Mouse (Mus musculus) midbrain, postnatal 0 days (tissue): ENCODE results near the gene Stk31. TPM values are rescaled to one million over a fixed set of nuclear protein-coding genes. Genes with fewer than 3 reads are reported as not detected.
A peak's percentile ranks its signal among the peaks of the same experiment; 100 is the strongest.
"Not testable (repeated sequence)": the region's sequence is repeated elsewhere in the genome, so short reads cannot be mapped to it uniquely, and the experiment has no call there.

ENCODE experiments used
- ATAC-seq: fragments of 200-750 bp; cut with Nextera tagmentation; 2 replicates; pipeline ENCODE4 v1.8.0; 2017; ENCODE audit warnings: moderate number of reproducible peaks, mild to moderate bottlenecking, moderate TSS enrichment, moderate library complexity; ENCODE audit not compliant: low FRiP score
- DNase-seq: peaks from one replicate; pipeline ENCODE4 v3.0.0-alpha.2; 2015; ENCODE audit warnings: low spot score
- H3K27ac ChIP-seq: fragments of 300-500 bp; sonication (generic); 2 replicates; pipeline ENCODE4 v1.5.1; 2014; ENCODE audit warnings: low read depth, mild to moderate bottlenecking, low read length, mixed read lengths
- H3K27me3 ChIP-seq: fragments of 300-500 bp; sonication (generic); 2 replicates; pipeline ENCODE4 v1.6.1; 2014; ENCODE audit warnings: low read length, control low read depth, mixed read lengths; ENCODE audit not compliant: insufficient read depth
- H3K36me3 ChIP-seq: fragments of 300-500 bp; sonication (generic); 2 replicates; pipeline ENCODE4 v1.6.1; 2014; ENCODE audit warnings: low read length, control low read depth, mixed read lengths; ENCODE audit not compliant: insufficient read depth
- H3K4me1 ChIP-seq: fragments of 300-500 bp; sonication (generic); 2 replicates; pipeline ENCODE4 v1.6.1; 2014; ENCODE audit warnings: mild to moderate bottlenecking, control low read depth, antibody characterized with exemption, low read length, mixed read lengths; ENCODE audit not compliant: insufficient read depth
- H3K4me2 ChIP-seq: fragments of 300-500 bp; sonication (generic); 2 replicates; pipeline ENCODE4 v1.6.1; 2014; ENCODE audit warnings: low read depth, mild to moderate bottlenecking, low read length, mixed read lengths; ENCODE audit not compliant: poor library complexity, severe bottlenecking
- H3K4me3 ChIP-seq: fragments of 300-500 bp; sonication (generic); 2 replicates; pipeline ENCODE4 v1.5.1; 2014; ENCODE audit warnings: low read depth, mild to moderate bottlenecking, low read length, moderate library complexity
- H3K9ac ChIP-seq: fragments of 300-500 bp; sonication (generic); replicated peaks from 2 replicates; pipeline ENCODE4 v1.6.1; 2014; ENCODE audit warnings: mild to moderate bottlenecking, low read length, moderate library complexity, mixed read lengths; ENCODE audit not compliant: poor library complexity, severe bottlenecking
- H3K9me3 ChIP-seq: fragments of 300-500 bp; sonication (generic); 2 replicates; pipeline ENCODE4 v1.6.1; 2016; ENCODE audit warnings: low read length, control low read depth
- CTCF ChIP-seq: IDR thresholded peaks from 2 replicates; pipeline ENCODE4 v1.5.1; 2016; ENCODE audit warnings: antibody characterized with exemption, mild to moderate bottlenecking
- WGBS: fragments of 180-500 bp; shearing (Covaris S2); extraction: QIAGEN DNeasy Blood & Tissue Kit; methylation state at CpG from one replicate; pipeline ENCODE4 v1.1.7; 2014; 5-methylcytosine and 5-hydroxymethylcytosine counted together
- polyA plus RNA-seq: library from polyadenylated mRNA; unstranded; fragments of >200 nt; fragmentation: Nextera tagmentation; extraction: Ambion mirVana; gene quantifications from 2 replicates; pipeline ENCODE4 v1.2.1, GENCODE M21; 2015
- total RNA-seq: library from RNA; depleted of rRNA; stranded (reverse); fragments of >200 nt; gene quantifications from 2 replicates; pipeline ENCODE4 v1.2.3, GENCODE M21; 2014

The Stk31 gene
- total and polyA plus RNA-seq, 2 experiments from 2014 or later: not detected

DNA sequence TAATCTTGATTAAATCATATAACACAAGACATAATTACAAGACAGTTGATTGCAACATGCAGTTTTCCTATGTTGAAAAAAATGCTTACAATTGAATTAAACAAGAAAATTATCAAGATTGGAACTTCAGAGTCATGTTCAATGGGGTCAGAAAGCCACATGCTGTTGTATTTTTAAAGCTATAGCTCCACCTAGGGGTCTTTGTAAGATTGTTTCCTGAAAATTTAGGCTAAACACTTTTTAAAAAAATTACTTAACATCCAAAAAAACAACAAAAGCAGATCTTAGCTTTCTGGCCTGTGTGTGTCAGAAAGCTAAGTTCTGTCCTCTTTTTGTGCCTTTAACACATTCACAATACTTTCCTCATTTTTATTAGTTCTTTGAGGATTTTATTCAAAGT is 3.0 kb downstream of the Stk31 start:
- H3K9me3 ChIP-seq: no peaks in the 10 kb centered on the region
- no peaks in the 10 kb centered on the region for H3K36me3 ChIP-seq
- ATAC-seq (no peak), DNase-seq (peak; percentile 69)
- no peak overlapping the region for H3K4me2 ChIP-seq
- TF ChIP-seq CTCF: peak; percentile 74
- no peaks in the 10 kb centered on the region for H3K4me1 ChIP-seq
- no peak overlapping the region for H3K4me3 ChIP-seq
- no peak overlapping the region for H3K27ac ChIP-seq
- no peaks in the 10 kb centered on the region for H3K27me3 ChIP-seq
- H3K9ac ChIP-seq: no peak overlapping the region

DNA sequence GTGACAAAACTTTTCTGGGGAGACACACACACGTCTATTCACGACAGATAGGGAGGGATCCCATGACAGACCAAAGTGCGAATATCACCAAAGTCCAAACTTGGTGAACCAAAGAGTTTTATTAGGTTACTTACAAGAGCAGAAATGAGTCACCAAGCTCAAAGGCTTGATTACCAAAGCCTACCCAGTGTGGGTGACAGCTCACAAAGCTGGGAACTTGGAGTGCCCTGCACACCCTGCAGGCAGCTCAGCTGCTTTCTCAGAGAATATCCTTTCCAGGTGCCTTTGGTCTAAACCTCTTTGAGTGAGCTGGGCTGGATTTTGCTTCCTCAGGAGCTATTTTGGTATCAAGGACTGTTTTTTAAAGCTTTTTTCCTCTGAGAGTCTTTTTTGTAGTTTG is 15.4 kb downstream of the Stk31 start:
- DNase-seq (no peak), ATAC-seq (no peak)
- no peak for TF ChIP-seq CTCF
- Histone ChIP-seq H3K4me1 (no peaks in the 10 kb centered on the region), H3K4me2 (no peak overlapping the region), H3K27me3 (no peaks in the 10 kb centered on the region), H3K4me3 (no peak overlapping the region), H3K9me3 (no peaks in the 10 kb centered on the region), H3K36me3 (no peaks in the 10 kb centered on the region), H3K27ac (no peak overlapping the region), H3K9ac (no peak overlapping the region)
- WGBS: 80% methylated on average over 3 of the region's 3 CpGs

DNA sequence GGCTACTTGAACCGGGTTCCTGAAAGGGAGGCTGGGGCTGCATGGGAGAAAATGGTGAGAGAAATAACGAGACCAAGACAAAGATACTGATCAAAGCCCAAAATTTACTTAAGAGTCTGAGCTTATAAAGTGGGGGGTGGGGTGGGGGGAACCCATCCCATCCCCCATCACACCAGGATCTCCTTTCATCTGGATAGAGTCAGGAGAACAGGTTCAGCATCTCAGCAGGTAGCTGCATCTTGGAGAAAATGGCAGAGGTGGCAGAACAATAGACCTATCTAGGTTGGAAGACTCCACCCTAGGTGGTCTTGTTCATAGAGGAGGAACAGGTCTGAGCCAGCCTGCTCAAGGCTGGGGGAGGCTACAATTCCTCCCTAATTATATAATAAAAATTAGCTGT is 17.6 kb downstream of the Stk31 start:
- 68% methylated on average over 2 of the region's 2 CpGs for WGBS
- H3K9ac ChIP-seq, H3K9me3 ChIP-seq, H3K36me3 ChIP-seq, H3K4me2 ChIP-seq, ATAC-seq, DNase-seq, H3K4me1 ChIP-seq, H3K27ac ChIP-seq, H3K27me3 ChIP-seq, H3K4me3 ChIP-seq: not testable (repeated sequence)

DNA sequence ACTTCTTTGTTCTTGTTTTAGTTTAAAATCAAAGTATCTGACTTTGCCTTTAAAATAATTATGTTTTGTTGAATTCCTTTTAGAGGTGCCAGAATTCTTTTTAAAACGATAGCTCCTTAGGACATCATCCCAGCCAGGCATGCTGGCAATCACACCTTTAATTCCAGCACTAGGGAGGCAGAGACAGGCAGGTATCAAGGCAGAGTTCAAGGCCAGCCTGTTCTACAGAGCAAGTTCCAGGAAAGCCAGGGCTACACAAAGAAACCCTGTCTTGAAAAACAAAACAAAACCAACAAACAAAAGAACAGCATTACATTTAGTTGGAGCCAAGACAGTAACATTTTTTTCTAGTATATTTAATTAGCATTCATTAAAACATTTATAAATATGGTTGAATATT is 20.6 kb downstream of the Stk31 start:
- Histone ChIP-seq H3K4me2 (no peak overlapping the region), H3K4me1 (no peaks in the 10 kb centered on the region), H3K9me3 (no peaks in the 10 kb centered on the region), H3K9ac (no peak overlapping the region), H3K27me3 (no peaks in the 10 kb centered on the region), H3K36me3 (no peaks in the 10 kb centered on the region), H3K27ac (no peak overlapping the region), H3K4me3 (no peak overlapping the region)
- no peak for DNase-seq
- 88% methylated on average over 1 of the region's 1 CpGs for WGBS
- no peak for ATAC-seq
- TF ChIP-seq CTCF: no peak

DNA sequence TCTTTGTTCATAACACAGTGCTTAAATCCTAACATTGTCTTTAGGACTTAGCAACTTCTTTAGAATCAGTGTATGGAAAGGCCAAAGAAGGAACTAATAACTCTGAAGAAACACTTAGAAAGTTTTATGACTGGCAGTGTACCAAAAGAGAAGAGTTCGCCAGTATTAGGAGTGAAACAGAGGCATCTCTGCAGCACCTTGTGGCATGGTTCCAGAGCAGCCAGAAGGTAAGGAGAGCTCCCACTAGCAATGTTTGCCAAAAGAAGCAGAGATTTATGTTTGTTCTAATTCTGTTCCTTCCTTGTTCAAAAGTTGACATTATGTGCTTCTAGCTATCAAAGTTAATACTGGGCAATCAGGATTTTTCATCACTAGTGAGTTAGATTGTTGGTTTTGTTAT is 41.9 kb downstream of the Stk31 start:
- Histone ChIP-seq H3K4me1 (no peaks in the 10 kb centered on the region), H3K4me2 (no peak overlapping the region), H3K27ac (no peak overlapping the region), H3K36me3 (no peaks in the 10 kb centered on the region), H3K9ac (no peak overlapping the region), H3K4me3 (no peak overlapping the region), H3K27me3 (no peaks in the 10 kb centered on the region), H3K9me3 (no peaks in the 10 kb centered on the region)
- ATAC-seq: no peak
- TF ChIP-seq CTCF: no peak
- DNase-seq: no peak
- 90% methylated on average over 1 of the region's 1 CpGs for WGBS

DNA sequence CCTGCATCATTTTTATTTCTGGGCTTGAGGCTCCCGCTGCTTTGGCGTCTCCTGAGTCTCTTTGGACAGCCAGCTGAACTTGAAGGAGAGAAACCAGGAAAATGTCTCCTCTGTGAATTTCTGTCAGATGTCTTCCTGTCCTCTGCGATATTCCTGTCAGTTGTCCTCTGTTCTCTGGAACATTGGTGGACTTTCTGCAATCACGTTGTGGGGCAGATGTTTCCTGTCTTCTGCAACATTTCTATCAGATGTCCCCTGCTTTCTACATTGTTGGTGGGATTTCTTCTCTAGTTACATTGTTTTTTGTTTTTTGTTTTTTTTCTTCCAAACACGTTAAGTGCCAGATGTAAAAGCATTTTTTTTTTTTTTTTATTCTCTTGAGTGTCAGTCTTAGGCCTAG is 62.7 kb downstream of the Stk31 start:
- Histone ChIP-seq H3K9me3 (no peaks in the 10 kb centered on the region), H3K4me1 (no peaks in the 10 kb centered on the region), H3K9ac (no peak overlapping the region), H3K36me3 (no peaks in the 10 kb centered on the region), H3K27me3 (no peaks in the 10 kb centered on the region), H3K4me2 (no peak overlapping the region), H3K4me3 (no peak overlapping the region), H3K27ac (no peak overlapping the region)
- no peak for TF ChIP-seq CTCF
- WGBS: 82% methylated on average over 5 of the region's 5 CpGs
- DNase-seq: no peak
- ATAC-seq: no peak

DNA sequence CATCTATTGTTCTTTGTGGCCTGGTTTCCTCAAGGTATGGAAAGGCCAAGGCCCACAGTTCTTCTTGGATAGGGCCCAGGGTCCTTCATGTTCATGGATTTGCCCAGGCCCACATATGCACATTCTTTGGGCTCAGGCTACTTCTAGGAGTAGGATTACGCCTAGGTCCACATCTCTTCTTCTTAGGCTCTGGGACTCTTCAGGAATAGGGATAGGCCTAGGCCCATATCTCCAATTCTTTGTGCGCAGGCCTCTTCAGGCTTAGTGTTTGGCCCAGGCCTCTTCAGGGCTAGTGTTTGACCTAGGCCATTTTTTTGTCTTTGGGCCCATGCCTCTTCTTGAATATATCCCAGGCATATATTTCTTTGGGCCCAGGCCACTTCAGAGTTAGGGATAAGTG is 87.8 kb downstream of the Stk31 start:
- H3K9me3 ChIP-seq: no peaks in the 10 kb centered on the region
- DNase-seq (no peak), ATAC-seq (no peak)
- H3K36me3 ChIP-seq: no peaks in the 10 kb centered on the region
- no peak overlapping the region for H3K9ac ChIP-seq
- no peaks in the 10 kb centered on the region for H3K4me1 ChIP-seq
- no peak for TF ChIP-seq CTCF
- H3K4me2 ChIP-seq: no peak overlapping the region
- no peaks in the 10 kb centered on the region for H3K27me3 ChIP-seq
- no peak overlapping the region for H3K27ac ChIP-seq
- no peak overlapping the region for H3K4me3 ChIP-seq
- 100% methylated on average over 2 of the region's 2 CpGs for WGBS
